Mouse (Mus musculus) thymus, adult 2 months (tissue): ENCODE data around the gene P4ha2. TPM values are rescaled to one million over a fixed set of nuclear protein-coding genes. Genes with fewer than 3 reads are reported as not detected.
A peak's percentile ranks its signal among the peaks of the same experiment; 100 is the strongest.
"Not testable (repeated sequence)": the region's sequence is repeated elsewhere in the genome, so short reads cannot be mapped to it uniquely, and the experiment has no call there.

Experiments used
- DNase-seq: peaks from one replicate; pipeline ENCODE4 v3.0.0; 2021
- H3K27ac ChIP-seq: fragments of 200-500 bp; 2 replicates; pipeline ENCODE4 v1.5.1; 2012; ENCODE audit warnings: low read length, control low read depth; ENCODE audit not compliant: control insufficient read depth, insufficient read depth
- H3K27me3 ChIP-seq: fragments of 200-500 bp; 2 replicates; pipeline ENCODE4 v1.6.1; 2012; ENCODE audit warnings: mild to moderate bottlenecking, low read length, moderate library complexity, mixed read lengths; ENCODE audit not compliant: control insufficient read depth, insufficient read depth
- H3K36me3 ChIP-seq: fragments of 200-500 bp; 2 replicates; pipeline ENCODE4 v1.6.1; 2012; ENCODE audit warnings: mild to moderate bottlenecking, low read length, moderate library complexity; ENCODE audit not compliant: control insufficient read depth, insufficient read depth
- H3K4me1 ChIP-seq: fragments of 200-500 bp; replicated peaks from 2 replicates; pipeline ENCODE4 v1.6.1; 2012; ENCODE audit warnings: low read length; ENCODE audit not compliant: control insufficient read depth, insufficient read depth
- H3K4me3 ChIP-seq: fragments of 200-500 bp; 2 replicates; pipeline ENCODE4 v1.5.1; 2012; ENCODE audit warnings: mild to moderate bottlenecking, low read length, control low read depth, moderate library complexity; ENCODE audit not compliant: control insufficient read depth, insufficient read depth
- CTCF ChIP-seq: fragments of 200-500 bp; IDR thresholded peaks from 2 replicates; pipeline ENCODE4 v1.5.1; 2012; ENCODE audit warnings: mild to moderate bottlenecking, control low read depth, low read length, moderate library complexity, borderline replicate concordance; ENCODE audit not compliant: control insufficient read depth, poor library complexity, insufficient read depth; ENCODE audit errors: extremely low read depth
- POLR2A ChIP-seq: fragments of 200-500 bp; IDR thresholded peaks from 2 replicates; pipeline ENCODE4 v1.6.1; 2012; ENCODE audit warnings: mild to moderate bottlenecking, low read length, control low read depth, moderate library complexity; ENCODE audit not compliant: control insufficient read depth, poor library complexity, insufficient read depth; ENCODE audit errors: extremely low read depth
- WGBS: fragments of 180-500 bp; shearing (Covaris S2); methylation state at CpG from one replicate; pipeline ENCODE4 v1.1.7; 2018; 5-methylcytosine and 5-hydroxymethylcytosine counted together
- polyA plus RNA-seq: library from polyadenylated mRNA; depleted of rRNA; stranded (reverse); fragments of >200 nt; gene quantifications from 2 replicates; pipeline ENCODE4 v1.2.3, GENCODE M21; 2012

The P4ha2 gene
- polyA plus RNA-seq, 1 experiment: 4.6 TPM

GRCm38 (mm10) chr11:54126654-54127374 lies 26.9 kb downstream of the P4ha2 start:
- WGBS: 7% methylated on average over 15 of the region's 15 CpGs
- TF ChIP-seq POLR2A (no peak), CTCF (no peak)
- Histone ChIP-seq H3K27me3 (no peaks in the 10 kb centered on the region), H3K4me3 (no peak overlapping the region), H3K27ac (no peak overlapping the region), H3K4me1 (peaks cover 9% of the 10 kb centered on the region), H3K36me3 (no peaks in the 10 kb centered on the region)
- no peak for DNase-seq

GRCm38 (mm10) chr11:54127397-54127796 lies 27.5 kb downstream of the P4ha2 start:
- no peak for DNase-seq
- peaks cover 9% of the 10 kb centered on the region for H3K4me1 ChIP-seq
- no peaks in the 10 kb centered on the region for H3K27me3 ChIP-seq
- no peak overlapping the region for H3K4me3 ChIP-seq
- TF ChIP-seq POLR2A: no peak
- no peak for TF ChIP-seq CTCF
- 48% methylated on average over 2 of the region's 2 CpGs for WGBS
- H3K27ac ChIP-seq: no peak overlapping the region
- no peaks in the 10 kb centered on the region for H3K36me3 ChIP-seq

DNA sequence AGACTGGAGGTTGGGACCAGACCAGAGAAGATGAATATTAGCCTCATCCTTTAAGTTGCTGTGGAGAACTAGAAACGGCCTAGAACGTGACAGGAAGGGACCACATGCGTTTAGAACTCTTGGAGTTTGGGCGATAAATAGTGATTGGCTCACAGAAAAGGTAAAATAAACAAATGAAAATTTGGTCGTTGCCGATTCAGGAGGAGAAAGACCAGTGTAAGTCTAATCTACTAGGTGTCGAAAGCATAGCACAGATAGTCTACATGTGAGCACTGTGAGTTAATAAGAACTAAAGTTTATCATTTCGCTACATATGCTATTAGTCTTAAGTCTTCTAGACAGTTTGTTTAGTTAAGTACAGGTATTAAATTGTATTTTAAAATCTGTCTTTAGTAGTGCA lies 30.1 kb downstream of the P4ha2 start:
- TF ChIP-seq CTCF (no peak), POLR2A (no peak)
- no peak overlapping the region for H3K4me3 ChIP-seq
- H3K27ac ChIP-seq: no peak overlapping the region
- 95% methylated on average over 8 of the region's 8 CpGs for WGBS
- peaks cover 9% of the 10 kb centered on the region for H3K4me1 ChIP-seq
- no peaks in the 10 kb centered on the region for H3K36me3 ChIP-seq
- no peak for DNase-seq
- no peaks in the 10 kb centered on the region for H3K27me3 ChIP-seq

DNA sequence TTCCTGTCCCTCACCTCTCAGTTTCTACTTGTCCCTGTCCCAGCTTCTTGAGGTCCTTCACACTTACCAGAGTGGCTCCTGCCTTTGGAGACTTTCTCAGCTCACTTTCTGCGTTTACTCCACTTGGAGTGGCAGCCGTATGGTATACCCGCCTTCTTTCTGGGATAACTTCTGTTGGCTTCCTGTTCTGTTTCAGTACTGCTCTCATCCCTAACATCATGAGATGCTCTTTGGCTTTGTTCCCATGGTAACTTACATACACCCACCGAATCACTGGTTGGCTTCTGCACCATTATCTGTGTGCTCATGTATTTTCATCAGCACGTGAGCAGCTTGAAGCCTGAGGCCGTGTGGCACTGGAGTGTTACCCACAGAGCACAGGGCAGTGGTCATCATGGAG lies 30.8 kb downstream of the P4ha2 start:
- TF ChIP-seq POLR2A (no peak), CTCF (no peak)

DNA sequence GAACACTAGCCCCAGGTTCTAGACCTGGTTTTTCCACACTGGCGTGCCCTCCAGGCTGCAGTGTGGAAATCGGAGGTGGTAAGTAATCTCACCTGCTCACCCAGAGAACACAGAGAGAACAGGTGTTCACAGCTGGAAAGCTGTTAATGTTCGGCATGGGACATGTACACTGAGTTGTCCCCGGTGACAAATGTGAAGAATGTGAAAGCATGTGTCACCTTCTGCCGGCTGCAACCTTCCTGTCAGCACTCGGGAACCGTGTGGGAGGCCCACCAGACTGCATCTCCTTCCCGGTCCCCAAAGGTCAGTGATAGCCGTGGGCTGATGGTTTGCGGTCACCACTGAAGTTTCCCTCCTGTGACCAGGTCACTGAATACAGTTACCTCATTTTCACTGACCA lies 32.4 kb downstream of the P4ha2 start:
- no peak for TF ChIP-seq CTCF
- no peak for TF ChIP-seq POLR2A
- Histone ChIP-seq H3K27me3 (no peaks in the 10 kb centered on the region), H3K4me3 (no peak overlapping the region), H3K27ac (no peak overlapping the region), H3K4me1 (peaks cover 3% of the 10 kb centered on the region; the same call in 1 of the 2 replicates), H3K36me3 (no peaks in the 10 kb centered on the region)
- DNase-seq: no peak
- 95% methylated on average over 10 of the region's 10 CpGs for WGBS

More for the DNA sequence above, 30.8 kb downstream of the P4ha2 start:
- no peaks in the 10 kb centered on the region for H3K36me3 ChIP-seq
- no peak for DNase-seq
- no peak overlapping the region for H3K4me3 ChIP-seq
- H3K4me1 ChIP-seq: peaks cover 9% of the 10 kb centered on the region
- no peaks in the 10 kb centered on the region for H3K27me3 ChIP-seq
- no peak overlapping the region for H3K27ac ChIP-seq
- 91% methylated on average over 6 of the region's 6 CpGs for WGBS

DNA sequence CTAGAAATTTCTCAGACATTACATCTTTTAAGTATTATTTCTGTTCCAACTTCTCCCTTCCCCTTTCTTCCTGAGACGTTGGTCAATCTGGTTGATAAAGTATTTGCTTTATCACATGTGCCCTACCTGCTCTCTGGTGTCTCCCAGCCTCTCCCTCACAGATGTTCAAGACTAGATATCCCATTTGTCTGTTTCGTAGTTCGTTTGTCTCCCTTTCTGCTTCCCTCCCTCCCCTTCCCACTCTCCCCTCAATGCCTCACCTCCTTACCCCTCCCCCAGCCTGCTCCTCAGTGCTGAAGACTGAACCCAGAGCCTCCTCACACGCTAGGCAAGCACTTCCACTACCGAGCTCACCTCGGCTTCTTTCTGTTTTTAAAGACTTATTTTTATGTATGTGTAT lies 35.0 kb downstream of the P4ha2 start:
- Histone ChIP-seq H3K27ac (no peak overlapping the region), H3K4me3 (no peak overlapping the region), H3K27me3 (no peaks in the 10 kb centered on the region), H3K4me1 (no peaks in the 10 kb centered on the region), H3K36me3 (no peaks in the 10 kb centered on the region)
- no peak for DNase-seq
- no peak for TF ChIP-seq POLR2A
- no peak for TF ChIP-seq CTCF
- 78% methylated on average over 6 of the region's 6 CpGs for WGBS

DNA sequence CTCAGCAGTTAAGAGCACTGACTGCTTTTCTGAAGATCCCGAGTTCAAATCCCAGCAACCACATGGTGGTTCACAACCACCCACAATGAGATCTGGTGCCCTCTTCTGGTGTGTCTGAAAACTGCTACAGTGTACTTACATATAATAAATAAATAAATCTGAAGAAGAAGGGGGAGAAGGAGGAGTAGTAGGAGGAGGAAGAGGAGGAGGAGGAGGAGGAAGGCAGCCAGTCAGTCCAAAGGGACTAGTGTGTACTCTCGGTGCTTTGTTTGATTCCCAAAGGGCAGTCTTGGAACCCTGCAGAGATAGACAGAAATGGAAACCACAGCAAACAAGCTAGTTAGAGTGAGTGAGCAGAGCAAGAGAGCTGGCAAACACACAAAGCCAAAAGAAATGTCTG lies 40.3 kb downstream of the P4ha2 start:
- H3K36me3 ChIP-seq, H3K27ac ChIP-seq, H3K4me3 ChIP-seq, H3K27me3 ChIP-seq, H3K4me1 ChIP-seq: not testable (repeated sequence)
- peak; percentile 12 for DNase-seq
- 42% methylated on average over 2 of the region's 2 CpGs for WGBS
